ENCODE assay signal across 11 mouse cellular contexts in the genomic region with DNA sequence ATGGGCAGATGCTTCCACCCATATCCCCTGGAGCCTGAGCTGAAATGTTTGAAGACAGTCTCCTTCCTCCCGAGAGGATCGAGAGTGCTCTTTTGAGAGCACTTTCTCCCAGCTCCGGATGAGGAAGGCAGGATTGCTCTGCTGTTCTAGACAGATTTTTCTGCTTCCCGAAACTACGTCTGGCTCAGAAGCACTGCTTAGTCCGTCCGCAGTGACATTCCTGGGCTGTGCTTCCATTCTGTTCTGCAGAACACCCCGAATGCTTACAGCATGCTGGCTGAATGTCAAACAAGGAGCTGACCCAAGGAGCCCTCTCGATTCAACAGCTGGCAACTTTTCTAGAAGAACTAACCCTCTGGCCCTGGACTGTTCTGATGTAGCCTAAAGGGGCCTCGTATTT. TPM values are rescaled to one million over a fixed set of nuclear protein-coding genes. Genes with fewer than 3 reads are reported as not detected.
A peak's percentile ranks its signal among the peaks of the same experiment; 100 is the strongest.
DNase-seq lines count a peak whose midpoint lies in the region; ATAC-seq and TF ChIP-seq lines count a peak whose summit lies in the region.
"Had no signal": no experiment of that assay in that cellular context is flagged by ENCODE, and none has a peak within 500 bp of the region (broad histone marks: within the 10 kb centered on the region; RNA-seq: fewer than 3 reads in every experiment).

No protein-coding gene starts in this region.

- peak; percentile 23; the same call in 1 of the 2 replicates for ATAC-seq in lung, embryonic 15.5 days (ENCODE audit: borderline replicate concordance, extremely low read depth, low FRiP score, low TSS enrichment)
- ATAC-seq in heart, postnatal 0 days (ENCODE audit: insufficient read depth, low read depth), result peak; percentile 33
- no peak for ATAC-seq in forebrain, embryonic 12.5 days (ENCODE audit: low FRiP score)
- ATAC-seq: forebrain, embryonic 15.5 days had no signal

- peak; percentile 29 for DNase-seq in gastrocnemius, postnatal 25 days
- DNase-seq in gastrocnemius, postnatal 36 days, result no peak
- no peak for DNase-seq in lung, adult 18-20 months
- DNase-seq in heart, postnatal 0 days (ENCODE audit: low spot score), result peak; percentile 22
- DNase-seq in cerebellum, adult 2 months, result no peak
- DNase-seq: cerebellum, adult 11 months had no signal

- H3K4me3 ChIP-seq in lung, embryonic 15.5 days, result no peak overlapping the region
- H3K4me3 ChIP-seq in heart, postnatal 0 days (ENCODE audit: low read depth, low read length), result no peak overlapping the region
- H3K4me3 ChIP-seq in macrophage (ENCODE audit: inconsistent target), result no peak overlapping the region
- H3K4me3 ChIP-seq in forebrain, embryonic 12.5 days (replicated peaks), result no peak overlapping the region
- no peak overlapping the region for H3K4me3 ChIP-seq in cerebellum, adult 2 months (replicated peaks; ENCODE audit: insufficient read depth, low read depth, low read length)
- H3K4me3 ChIP-seq: forebrain, embryonic 15.5 days; midbrain, embryonic 12.5 days had no signal

- no peaks in the 10 kb centered on the region for H3K27me3 ChIP-seq in lung, embryonic 15.5 days
- no peaks in the 10 kb centered on the region for H3K27me3 ChIP-seq in heart, postnatal 0 days (ENCODE audit: control insufficient read depth, insufficient read depth, low read length)
- H3K27me3 ChIP-seq in forebrain, embryonic 12.5 days, result no peaks in the 10 kb centered on the region
- no peaks in the 10 kb centered on the region for H3K27me3 ChIP-seq in cerebellum, adult 2 months (ENCODE audit: control insufficient read depth, insufficient read depth, low read length)
- H3K27me3 ChIP-seq: forebrain, embryonic 15.5 days; midbrain, embryonic 12.5 days had no signal

- TF ChIP-seq POLR2A in cerebellum, adult 2 months (IDR thresholded peaks at IDR 0.05; ENCODE audit: borderline replicate concordance, insufficient read depth, low read length), result no peak

- H3K4me1 ChIP-seq in lung, embryonic 15.5 days, result peaks cover 9% of the 10 kb centered on the region
- peaks cover 10% of the 10 kb centered on the region; the same call in 1 of the 2 replicates for H3K4me1 ChIP-seq in heart, postnatal 0 days (ENCODE audit: control insufficient read depth, insufficient read depth)
- H3K4me1 ChIP-seq in forebrain, embryonic 12.5 days, result no peaks in the 10 kb centered on the region
- no peaks in the 10 kb centered on the region for H3K4me1 ChIP-seq in cerebellum, adult 2 months (ENCODE audit: control insufficient read depth, insufficient read depth, low read length)
- H3K4me1 ChIP-seq: forebrain, embryonic 15.5 days; midbrain, embryonic 12.5 days had no signal

- H3K36me3 ChIP-seq in lung, embryonic 15.5 days, result no peaks in the 10 kb centered on the region
- H3K36me3 ChIP-seq in heart, postnatal 0 days (replicated peaks; ENCODE audit: control insufficient read depth, insufficient read depth, low read length), result no peaks in the 10 kb centered on the region
- H3K36me3 ChIP-seq in macrophage (ENCODE audit: inconsistent target), result no peaks in the 10 kb centered on the region
- H3K36me3 ChIP-seq in forebrain, embryonic 12.5 days (replicated peaks), result no peaks in the 10 kb centered on the region
- H3K36me3 ChIP-seq: forebrain, embryonic 15.5 days; midbrain, embryonic 12.5 days had no signal

- H3K9me3 ChIP-seq in lung, embryonic 15.5 days, result no peaks in the 10 kb centered on the region
- no peaks in the 10 kb centered on the region for H3K9me3 ChIP-seq in heart, postnatal 0 days (replicated peaks; ENCODE audit: control insufficient read depth, low read length)
- no peaks in the 10 kb centered on the region for H3K9me3 ChIP-seq in forebrain, embryonic 12.5 days
- H3K9me3 ChIP-seq: forebrain, embryonic 15.5 days; midbrain, embryonic 12.5 days had no signal

- no peak for TF ChIP-seq EP300 in heart, postnatal 0 days (IDR thresholded peaks at IDR 0.05; ENCODE audit: low read depth)

- H3K4me2 ChIP-seq in lung, embryonic 15.5 days, result no peak overlapping the region
- no peak overlapping the region for H3K4me2 ChIP-seq in heart, postnatal 0 days (ENCODE audit: low read depth, low read length)
- H3K4me2 ChIP-seq in forebrain, embryonic 12.5 days, result no peak overlapping the region
- H3K4me2 ChIP-seq: forebrain, embryonic 15.5 days; midbrain, embryonic 12.5 days had no signal

- H3K9ac ChIP-seq in lung, embryonic 15.5 days, result no peak overlapping the region
- no peak overlapping the region for H3K9ac ChIP-seq in heart, postnatal 0 days (replicated peaks; ENCODE audit: low read depth, low read length)
- no peak overlapping the region for H3K9ac ChIP-seq in forebrain, embryonic 12.5 days
- H3K9ac ChIP-seq: forebrain, embryonic 15.5 days; midbrain, embryonic 12.5 days had no signal

- no peak for TF ChIP-seq CTCF in heart, postnatal 0 days (IDR thresholded peaks at IDR 0.05; ENCODE audit: low read depth)
- no peak for TF ChIP-seq CTCF in cerebellum, adult 2 months (IDR thresholded peaks at IDR 0.05; ENCODE audit: borderline replicate concordance, insufficient read depth, low read depth, low read length)

- intact Hi-C loops in gastrocnemius, postnatal 36 days (cut with DNase I), result loop anchor here (10.0 kb wide), 1 partner anchor 466 kb away; no protein-coding TSS in a partner anchor

- 41% methylated on average over 10 of the region's 10 CpGs for WGBS in lung, embryonic 15.5 days
- WGBS in heart, postnatal 0 days, result 21% methylated on average over 10 of the region's 10 CpGs
- WGBS in macrophage (ENCODE audit: missing documents), result 59% methylated on average over 10 of the region's 10 CpGs
- WGBS in forebrain, embryonic 12.5 days, result 78% methylated on average over 10 of the region's 10 CpGs
- WGBS in cerebellum, adult 2 months, result 48% methylated on average over 10 of the region's 10 CpGs

- H3K79me2 ChIP-seq in macrophage (ENCODE audit: inconsistent target), result peaks cover 7% of the 10 kb centered on the region; the same call in 1 of the 2 replicates

- H3K27ac ChIP-seq in lung, embryonic 15.5 days, result 0 out of 2 replicates have a peak overlapping the region, but pooled peaks have one; percentile 5
- peak overlapping the region; percentile 69 for H3K27ac ChIP-seq in heart, postnatal 0 days (ENCODE audit: low read depth)
- H3K27ac ChIP-seq in macrophage, result peak overlapping the region; percentile 100
- H3K27ac ChIP-seq in forebrain, embryonic 12.5 days, result no peak overlapping the region
- H3K27ac ChIP-seq in cerebellum, adult 2 months (ENCODE audit: insufficient read depth, low read length), result no peak overlapping the region
- H3K27ac ChIP-seq: forebrain, embryonic 15.5 days; midbrain, embryonic 12.5 days had no signal

RNA-seq across cellular contexts. Expression of a gene that starts 10.8 kb away (rescaled TPM):
- 10 to 100 TPM; 29.4 to 31.9 TPM for total RNA-seq in gastrocnemius, postnatal 25 days (2021)
- total RNA-seq in gastrocnemius, postnatal 36 days (2021), result 10 to 100 TPM; 26.2 to 27.7 TPM
- polyA plus RNA-seq in lung, embryonic 15.5 days (2015; fragmentation: Nextera tagmentation; extraction: Ambion mirVana), result 115 and 127 TPM in 2 replicates
- 97.7 and 118 TPM in 2 replicates for total RNA-seq in heart, postnatal 0 days (2014; rRNA removed; ENCODE audit: low replicate concordance)
- polyA plus RNA-seq in heart, postnatal 0 days (2015; fragmentation: Nextera tagmentation; extraction: Ambion mirVana), result 94.0 and 96.0 TPM in 2 replicates
- total RNA-seq in macrophage (2018; cell fraction: chromatin; rRNA removed), result 100 to 1,000 TPM in 25 of 26 experiments, 10 to 100 TPM in 1; 88.6 to 854 (median 496) TPM
- 1,000 to 10,000 TPM; 1,640 to 2,709 (median 2,101) TPM for total RNA-seq in macrophage (2018; cell fraction: cytosol; rRNA removed)
- 1,000 to 10,000 TPM in 25 of 26 experiments, 100 to 1,000 TPM in 1; 456 to 3,671 (median 2,465) TPM for total RNA-seq in macrophage (2018; cell fraction: nucleus; rRNA removed)
- 1,992 to 3,134 TPM (median 2,166 TPM) in 3 replicates for polyA plus RNA-seq in macrophage (2018)
- polyA plus RNA-seq in forebrain, embryonic 12.5 days (2016; fragmentation: Nextera tagmentation; extraction: Ambion mirVana), result 47.1 and 47.5 TPM in 2 replicates
- polyA plus RNA-seq in cerebellum, adult 2 months (2012; rRNA removed), result 139 and 150 TPM in 2 replicates

RNA-seq across cellular contexts. Expression of a gene that starts 18.5 kb away (rescaled TPM):
- 10 to 100 TPM; 21.0 to 22.7 TPM for total RNA-seq in gastrocnemius, postnatal 25 days (2021)
- total RNA-seq in gastrocnemius, postnatal 36 days (2021), result 10 to 100 TPM; 19.6 to 24.5 TPM
- polyA plus RNA-seq in lung, embryonic 15.5 days (2015; fragmentation: Nextera tagmentation; extraction: Ambion mirVana), result 31.3 and 33.6 TPM in 2 replicates
- 17.4 and 17.7 TPM in 2 replicates for total RNA-seq in heart, postnatal 0 days (2014; rRNA removed; ENCODE audit: low replicate concordance)
- 23.5 and 24.0 TPM in 2 replicates for polyA plus RNA-seq in heart, postnatal 0 days (2015; fragmentation: Nextera tagmentation; extraction: Ambion mirVana)
- 10 to 100 TPM; 22.0 to 67.7 (median 45.9) TPM for total RNA-seq in macrophage (2018; cell fraction: chromatin; rRNA removed)
- 10 to 100 TPM; 16.6 to 31.3 (median 26.2) TPM for total RNA-seq in macrophage (2018; cell fraction: cytosol; rRNA removed)
- 10 to 100 TPM; 19.4 to 41.1 (median 29.3) TPM for total RNA-seq in macrophage (2018; cell fraction: nucleus; rRNA removed)
- 27.9 to 40.8 TPM (median 29.5 TPM) in 3 replicates for polyA plus RNA-seq in macrophage (2018)
- polyA plus RNA-seq in forebrain, embryonic 12.5 days (2016; fragmentation: Nextera tagmentation; extraction: Ambion mirVana), result 32.4 and 34.8 TPM in 2 replicates
- 27.4 and 28.4 TPM in 2 replicates for polyA plus RNA-seq in cerebellum, adult 2 months (2012; rRNA removed)

Comparison
In these comparisons a context has a peak if more than half of its experiments do, and no peak if none do; other contexts are left out.
1. DNase-seq: peak in gastrocnemius, postnatal 25 days (single experiment) and heart, postnatal 0 days (single experiment); none in gastrocnemius, postnatal 36 days (0 of 2), lung, adult 18-20 months (0 of 2) and cerebellum, adult 2 months (0 of 2).
2. H3K27ac ChIP-seq: peak in lung, embryonic 15.5 days (single experiment), heart, postnatal 0 days (single experiment) and macrophage (single experiment); none in forebrain, embryonic 12.5 days (single experiment) and cerebellum, adult 2 months (single experiment).
3. RNA of a gene that starts 10.8 kb away (polyA plus RNA-seq): 1,992 to 3,134 TPM in macrophage; 139 to 150 TPM in cerebellum, adult 2 months, 115 to 127 TPM in lung, embryonic 15.5 days, 94.0 to 96.0 TPM in heart, postnatal 0 days and 47.1 to 47.5 TPM in forebrain, embryonic 12.5 days; every median in the first group is over 10 times any median in the second.